Mouse (Mus musculus) MEL (cell line): ENCODE measurements at regions not wholly inside any gene's neighbourhood (a gene's known extent, or its start where the extent isn't known, plus 50 kb on each side); places are given as distances from the start of the nearest gene placed in this dataset.

Experiments used
- DNase-seq: peaks from one replicate; pipeline ENCODE4 v3.0.0; 2011; ENCODE audit warnings: low read depth, low spot score
- H3K27ac ChIP-seq: 2 replicates; pipeline ENCODE4 v1.5.1; 2012; ENCODE audit warnings: low read depth, mild to moderate bottlenecking, control low read depth, low read length, moderate library complexity; ENCODE audit not compliant: control insufficient read depth
- H3K27me3 ChIP-seq, 2 experiments: fragments of 150-350 bp in 1 of 2; sonication (generic) in 1 of 2; 2 replicates each; pipeline ENCODE4 v1.6.1; 2012; ENCODE audit warnings: low read length in 2 of 2, mild to moderate bottlenecking in 2 of 2, improper control_type of control experiment in 1 of 2, moderate library complexity in 1 of 2; ENCODE audit not compliant: insufficient read depth in 2 of 2, control insufficient read depth in 1 of 2
- H3K36me3 ChIP-seq, 2 experiments: 2 replicates each; pipeline ENCODE4 v1.6.1; 2012 to 2014; ENCODE audit warnings: low read length in 2 of 2, improper control_type of control experiment in 1 of 2, inconsistent platforms in 1 of 2, mild to moderate bottlenecking in 1 of 2; ENCODE audit not compliant: insufficient read depth in 2 of 2, control insufficient read depth in 1 of 2
- H3K4me1 ChIP-seq, 2 experiments: fragments of 150-350 bp in 1 of 2; sonication (generic) in 1 of 2; 2 replicates each; pipeline ENCODE4 v1.6.1; 2012; ENCODE audit warnings: low read length in 2 of 2, improper control_type of control experiment in 1 of 2, mild to moderate bottlenecking in 1 of 2; ENCODE audit not compliant: insufficient read depth in 2 of 2, control insufficient read depth in 1 of 2
- H3K4me3 ChIP-seq, 2 experiments: fragments of 150-350 bp in 1 of 2; sonication (generic) in 1 of 2; 2 replicates each; pipeline ENCODE4 v1.5.1; 2012; ENCODE audit warnings: low read depth in 2 of 2, low read length in 2 of 2, mild to moderate bottlenecking in 2 of 2, moderate library complexity in 2 of 2, control low read depth in 1 of 2, improper control_type of control experiment in 1 of 2; ENCODE audit not compliant: control insufficient read depth in 1 of 2, insufficient read depth in 1 of 2
- H3K79me2 ChIP-seq: 2 replicates; pipeline ENCODE4 v1.6.1; 2012; ENCODE audit warnings: mild to moderate bottlenecking, low read length, moderate library complexity; ENCODE audit not compliant: control insufficient read depth, poor library complexity, insufficient read depth
- H3K9ac ChIP-seq: 2 replicates; pipeline ENCODE4 v1.6.1; 2012; ENCODE audit warnings: low read depth, mild to moderate bottlenecking, control low read depth, low read length, moderate library complexity; ENCODE audit not compliant: control insufficient read depth, poor library complexity, severe bottlenecking
- H3K9me3 ChIP-seq: fragments of 150-350 bp; sonication (generic); replicated peaks from 2 replicates; pipeline ENCODE4 v1.6.1; 2012; ENCODE audit warnings: mild to moderate bottlenecking, low read length, improper control_type of control experiment, moderate library complexity; ENCODE audit not compliant: insufficient read depth
- BHLHE40 ChIP-seq: IDR thresholded peaks from 2 replicates; pipeline ENCODE4 v1.6.1; 2012; ENCODE audit warnings: low read depth, mild to moderate bottlenecking, inconsistent platforms, low read length, improper control_type of control experiment, borderline replicate concordance
- CHD1 ChIP-seq: IDR thresholded peaks from 2 replicates; pipeline ENCODE4 v1.6.1; 2012; ENCODE audit warnings: low read depth, mild to moderate bottlenecking, inconsistent platforms, low read length, improper control_type of control experiment
- CHD2 ChIP-seq: IDR thresholded peaks from 2 replicates; pipeline ENCODE4 v1.6.1; 2011; ENCODE audit warnings: low read length, improper control_type of control experiment
- CTCF ChIP-seq, 3 experiments: IDR thresholded peaks in 2 of 3; conservative IDR thresholded peaks in 1 of 3; 2 replicates each; pipeline ENCODE4 v1.5.1; 2011 to 2012; ENCODE audit warnings: low read length in 3 of 3, low read depth in 2 of 3, mild to moderate bottlenecking in 2 of 3, improper control_type of control experiment in 1 of 3, inconsistent platforms in 1 of 3, mixed read lengths in 1 of 3, moderate library complexity in 1 of 3; ENCODE audit not compliant: control insufficient read depth in 1 of 3, insufficient read depth in 1 of 3, poor library complexity in 1 of 3, severe bottlenecking in 1 of 3
- E2F4 ChIP-seq: IDR thresholded peaks from 2 replicates; pipeline ENCODE4 v1.6.1; 2011; ENCODE audit warnings: low read depth, low read length, improper control_type of control experiment, borderline replicate concordance
- ELF1 ChIP-seq: IDR thresholded peaks from 2 replicates; pipeline ENCODE4 v1.6.1; 2014; ENCODE audit warnings: low read depth, mild to moderate bottlenecking, inconsistent platforms, low read length, improper control_type of control experiment, moderate library complexity
- ETS1 ChIP-seq: IDR thresholded peaks from 2 replicates; pipeline ENCODE4 v1.6.1; 2012; ENCODE audit warnings: low read depth, mild to moderate bottlenecking, inconsistent platforms, low read length, improper control_type of control experiment, moderate library complexity
- GABPA ChIP-seq: IDR thresholded peaks from 2 replicates; pipeline ENCODE4 v1.6.1; 2012; ENCODE audit warnings: low read depth, mild to moderate bottlenecking, inconsistent platforms, low read length, improper control_type of control experiment, moderate library complexity
- GATA1 ChIP-seq: IDR thresholded peaks from 2 replicates; pipeline ENCODE4 v1.6.1; 2011; ENCODE audit warnings: low read depth, low read length, improper control_type of control experiment
- HCFC1 ChIP-seq: IDR thresholded peaks from 2 replicates; pipeline ENCODE4 v1.6.1; 2012; ENCODE audit warnings: low read depth, mild to moderate bottlenecking, inconsistent platforms, low read length, improper control_type of control experiment, moderate library complexity
- KAT2A ChIP-seq: conservative IDR thresholded peaks from 2 replicates; pipeline ENCODE4 v1.6.1; 2012; ENCODE audit warnings: low read depth, low read length, improper control_type of control experiment, inconsistent platforms
- MAX ChIP-seq: IDR thresholded peaks from 2 replicates; pipeline ENCODE4 v1.6.1; 2011; ENCODE audit warnings: low read length, improper control_type of control experiment
- MAZ ChIP-seq: IDR thresholded peaks from 2 replicates; pipeline ENCODE4 v1.6.1; 2012; ENCODE audit warnings: low read depth, mild to moderate bottlenecking, inconsistent platforms, low read length, improper control_type of control experiment
- MEF2A ChIP-seq: IDR thresholded peaks from 2 replicates; pipeline ENCODE4 v1.6.1; 2014; ENCODE audit warnings: low read depth, mild to moderate bottlenecking, inconsistent platforms, low read length, improper control_type of control experiment; ENCODE audit not compliant: poor library complexity, insufficient replicate concordance, severe bottlenecking; ENCODE audit errors: extremely low read depth
- MXI1 ChIP-seq: IDR thresholded peaks from 2 replicates; pipeline ENCODE4 v1.6.1; 2011; ENCODE audit warnings: mild to moderate bottlenecking, low read depth, low read length, improper control_type of control experiment
- MYB ChIP-seq: IDR thresholded peaks from 2 replicates; pipeline ENCODE4 v1.6.1; 2011; ENCODE audit warnings: mild to moderate bottlenecking, low read depth, low read length, improper control_type of control experiment
- MYC ChIP-seq: IDR thresholded peaks from 2 replicates; pipeline ENCODE4 v1.6.1; 2011; ENCODE audit warnings: low read depth, mild to moderate bottlenecking, low read length, improper control_type of control experiment, moderate library complexity
- POLR2AphosphoS2 ChIP-seq: IDR thresholded peaks from 2 replicates; pipeline ENCODE4 v1.6.1; 2011; ENCODE audit warnings: low read length, improper control_type of control experiment
- POLR2AphosphoS5 ChIP-seq: IDR thresholded peaks from 2 replicates; pipeline ENCODE4 v1.6.1; 2012; ENCODE audit warnings: low read depth, borderline replicate concordance, mild to moderate bottlenecking, inconsistent platforms, low read length, moderate library complexity, mixed read lengths
- RAD21 ChIP-seq: IDR thresholded peaks from 2 replicates; pipeline ENCODE4 v1.6.1; 2011; ENCODE audit warnings: mild to moderate bottlenecking, low read depth, low read length, improper control_type of control experiment
- RCOR1 ChIP-seq: IDR thresholded peaks from 2 replicates; pipeline ENCODE4 v1.6.1; 2012; ENCODE audit warnings: low read depth, mild to moderate bottlenecking, inconsistent platforms, low read length, improper control_type of control experiment
- SIN3A ChIP-seq: IDR thresholded peaks from 2 replicates; pipeline ENCODE4 v1.6.1; 2012; ENCODE audit warnings: low read length, improper control_type of control experiment, inconsistent platforms
- SMC3 ChIP-seq: IDR thresholded peaks from 2 replicates; pipeline ENCODE4 v1.6.1; 2011; ENCODE audit warnings: low read depth, low read length, improper control_type of control experiment
- TAL1 ChIP-seq: IDR thresholded peaks from 2 replicates; pipeline ENCODE4 v1.6.1; 2012; ENCODE audit warnings: mild to moderate bottlenecking, inconsistent platforms, low read length, moderate library complexity, mixed read lengths
- TCF12 ChIP-seq: IDR thresholded peaks from 2 replicates; pipeline ENCODE4 v1.6.1; 2014; ENCODE audit warnings: low read depth, mild to moderate bottlenecking, inconsistent platforms, low read length, improper control_type of control experiment, moderate library complexity
- UBTF ChIP-seq: IDR thresholded peaks from 2 replicates; pipeline ENCODE4 v1.6.1; 2012; ENCODE audit warnings: low read depth, mild to moderate bottlenecking, inconsistent platforms, low read length, improper control_type of control experiment, moderate library complexity, borderline replicate concordance; ENCODE audit not compliant: insufficient read depth
- USF1 ChIP-seq: IDR thresholded peaks from 2 replicates; pipeline ENCODE4 v1.6.1; 2014; ENCODE audit warnings: low read depth, mild to moderate bottlenecking, inconsistent platforms, low read length, improper control_type of control experiment, moderate library complexity
- USF2 ChIP-seq, 2 experiments: IDR thresholded peaks; 2 replicates each; pipeline ENCODE4 v1.6.1; 2011 to 2012; ENCODE audit warnings: improper control_type of control experiment in 2 of 2, low read length in 2 of 2, borderline replicate concordance in 1 of 2, inconsistent platforms in 1 of 2, low read depth in 1 of 2, mild to moderate bottlenecking in 1 of 2; ENCODE audit not compliant: insufficient read depth in 1 of 2
- ZC3H11A ChIP-seq: IDR thresholded peaks from 2 replicates; pipeline ENCODE4 v1.6.1; 2012; ENCODE audit warnings: low read depth, mild to moderate bottlenecking, inconsistent platforms, low read length, improper control_type of control experiment
- ZKSCAN1 ChIP-seq: IDR thresholded peaks from 2 replicates; pipeline ENCODE4 v1.6.1; 2012; ENCODE audit warnings: low read depth, mild to moderate bottlenecking, inconsistent platforms, low read length, improper control_type of control experiment, moderate library complexity

GRCm38 (mm10) chr15:85661393-85661690 is 73.4 kb upstream of the Ppara start:
- H3K4me3 ChIP-seq, result no peak overlapping the region
- H3K27me3 ChIP-seq, result no peaks in the 10 kb centered on the region
- no peak overlapping the region for H3K27ac ChIP-seq
- DNase-seq, result no peak
- peaks cover 32% of the 10 kb centered on the region for H3K79me2 ChIP-seq
- H3K4me1 ChIP-seq, result peaks cover 7 to 19% of the 10 kb centered on the region in 2 experiments
- H3K9me3 ChIP-seq, result no peaks in the 10 kb centered on the region
- H3K9ac ChIP-seq, result no peak overlapping the region
- no peak for TF ChIP-seq ETS1
- no peak for TF ChIP-seq MAX
- TF ChIP-seq RCOR1, result no peak
- TF ChIP-seq MAZ, result no peak
- TF ChIP-seq ELF1, result no peak
- no peak for TF ChIP-seq SIN3A
- TF ChIP-seq ZKSCAN1, result no peak
- no peak for TF ChIP-seq USF2 (IDR thresholded peaks at IDR 0.05; ENCODE audit: borderline replicate concordance in 1 of 2, insufficient read depth in 1 of 2, low read depth in 1 of 2, low read length in 2 of 2)
- TF ChIP-seq SMC3, result no peak
- no peak for TF ChIP-seq GATA1
- no peak for TF ChIP-seq CHD1
- no peak for TF ChIP-seq POLR2AphosphoS5
- no peak for TF ChIP-seq BHLHE40
- TF ChIP-seq GABPA, result no peak
- TF ChIP-seq HCFC1, result no peak
- peaks cover 0 to 13% of the 10 kb centered on the region in 2 experiments; a peak in 2 of 4 replicates for H3K36me3 ChIP-seq

- no peak for DNase-seq
- Histone ChIP-seq H3K9me3 (no peaks in the 10 kb centered on the region), H3K4me3 (no peak overlapping the region), H3K27ac (no peak overlapping the region), H3K36me3 (peaks cover 0 to 11% of the 10 kb centered on the region in 2 experiments; a peak in 2 of 4 replicates), H3K27me3 (no peaks in the 10 kb centered on the region), H3K79me2 (peaks cover 36% of the 10 kb centered on the region), H3K4me1 (peaks cover 7 to 18% of the 10 kb centered on the region in 2 experiments), H3K9ac (no peak overlapping the region)
- TF ChIP-seq TAL1, result no peak
- TF ChIP-seq USF1, result no peak
- TF ChIP-seq TCF12, result no peak
- TF ChIP-seq ETS1, result no peak
- no peak for TF ChIP-seq ZC3H11A
- TF ChIP-seq MYC, result no peak
- no peak for TF ChIP-seq RAD21
- no peak for TF ChIP-seq KAT2A
- TF ChIP-seq POLR2AphosphoS5, result no peak
- TF ChIP-seq MXI1, result no peak
- no peak for TF ChIP-seq CTCF (IDR thresholded peaks at IDR 0.05 in 2 of 3, conservative IDR thresholded peaks at IDR 0.05 in 1 of 3; ENCODE audit: control insufficient read depth in 1 of 3, insufficient read depth in 1 of 3, low read depth in 2 of 3, low read length in 3 of 3, poor library complexity in 1 of 3, severe bottlenecking in 1 of 3)
- no peak for TF ChIP-seq MEF2A
- TF ChIP-seq GABPA, result no peak
- no peak for TF ChIP-seq POLR2AphosphoS2
- TF ChIP-seq BHLHE40, result no peak
- TF ChIP-seq MYB, result no peak
- no peak for TF ChIP-seq E2F4
- TF ChIP-seq CHD2, result no peak
- TF ChIP-seq UBTF, result no peak
Measured at GRCm38 (mm10) chr15:85661771-85662170, 73.0 kb upstream of the Ppara start.
